Mouse (Mus musculus): ENCODE measurements at regions not wholly inside any gene's neighbourhood (a gene's known extent, or its start where the extent isn't known, plus 50 kb on each side); places are given as distances from the start of the nearest gene placed in this dataset.
"Not testable (repeated sequence)": the region's sequence is repeated elsewhere in the genome, so short reads cannot be mapped to it uniquely, and the experiment has no call there.

- no peak overlapping the region for H3K4me3 ChIP-seq (ENCODE audit: low read depth, low read length)
- no peaks in the 10 kb centered on the region for H3K36me3 ChIP-seq (ENCODE audit: control insufficient read depth, insufficient read depth, low read length)
- H3K4me1 ChIP-seq (ENCODE audit: control insufficient read depth, insufficient read depth, low read length), result no peaks in the 10 kb centered on the region
- no peaks in the 10 kb centered on the region for H3K27me3 ChIP-seq (ENCODE audit: control insufficient read depth, insufficient read depth, low read length)
- H3K9ac ChIP-seq (replicated peaks; ENCODE audit: low read depth, low read length), result no peak overlapping the region
- H3K27ac ChIP-seq (ENCODE audit: low read depth, low read length), result no peak overlapping the region
- no peak for ATAC-seq (ENCODE audit: low read depth)
- no peak overlapping the region for H3K4me2 ChIP-seq (ENCODE audit: low read depth, low read length)
- H3K9me3 ChIP-seq (ENCODE audit: control insufficient read depth, low read length), result no peaks in the 10 kb centered on the region
Measured at GRCm38 (mm10) chr8:4934551-4934950, 155.2 kb upstream of the Shcbp1 start.

- no peak overlapping the region for H3K4me2 ChIP-seq (ENCODE audit: low read depth, low read length)
- no peaks in the 10 kb centered on the region for H3K9me3 ChIP-seq (ENCODE audit: control insufficient read depth, low read length)
- no peaks in the 10 kb centered on the region for H3K27me3 ChIP-seq (ENCODE audit: control insufficient read depth, insufficient read depth, low read length)
- H3K9ac ChIP-seq (replicated peaks; ENCODE audit: low read depth, low read length), result no peak overlapping the region
- 51% methylated on average over 2 of the region's 2 CpGs for WGBS
- no peak for ATAC-seq (ENCODE audit: low read depth)
- H3K4me1 ChIP-seq (ENCODE audit: control insufficient read depth, insufficient read depth, low read length), result no peaks in the 10 kb centered on the region
- no peaks in the 10 kb centered on the region for H3K36me3 ChIP-seq (ENCODE audit: control insufficient read depth, insufficient read depth, low read length)
- H3K4me3 ChIP-seq (ENCODE audit: low read depth, low read length), result no peak overlapping the region
- no peak overlapping the region for H3K27ac ChIP-seq (ENCODE audit: low read depth, low read length)
Measured at GRCm38 (mm10) chr8:4934035-4934434, 154.7 kb upstream of the Shcbp1 start.

- Histone ChIP-seq H3K36me3 (ENCODE audit: control insufficient read depth, insufficient read depth, low read length) (no peaks in the 10 kb centered on the region), H3K4me2 (ENCODE audit: low read depth, low read length) (no peak overlapping the region), H3K4me1 (ENCODE audit: control insufficient read depth, insufficient read depth, low read length) (no peaks in the 10 kb centered on the region), H3K27me3 (ENCODE audit: control insufficient read depth, insufficient read depth, low read length) (no peaks in the 10 kb centered on the region), H3K27ac (ENCODE audit: low read depth, low read length) (no peak overlapping the region), H3K9ac (replicated peaks; ENCODE audit: low read depth, low read length) (no peak overlapping the region), H3K9me3 (ENCODE audit: control insufficient read depth, low read length) (no peaks in the 10 kb centered on the region), H3K4me3 (ENCODE audit: low read depth, low read length) (no peak overlapping the region)
- no peak for ATAC-seq (ENCODE audit: low read depth)
Measured at GRCm38 (mm10) chr8:4916447-4916846, 137.1 kb upstream of the Shcbp1 start.

GRCm38 (mm10) chr8:4895046-4895445, 115.7 kb upstream of the Shcbp1 start:
- Histone ChIP-seq H3K36me3 (ENCODE audit: control insufficient read depth, insufficient read depth, low read length) (no peaks in the 10 kb centered on the region), H3K9me3 (ENCODE audit: control insufficient read depth, low read length) (no peaks in the 10 kb centered on the region), H3K27ac (ENCODE audit: low read depth, low read length) (no peak overlapping the region), H3K9ac (replicated peaks; ENCODE audit: low read depth, low read length) (no peak overlapping the region), H3K4me3 (ENCODE audit: low read depth, low read length) (no peak overlapping the region), H3K4me1 (ENCODE audit: control insufficient read depth, insufficient read depth, low read length) (no peaks in the 10 kb centered on the region), H3K4me2 (ENCODE audit: low read depth, low read length) (no peak overlapping the region), H3K27me3 (ENCODE audit: control insufficient read depth, insufficient read depth, low read length) (no peaks in the 10 kb centered on the region)
- no peak for ATAC-seq (ENCODE audit: low read depth)
- WGBS, result 89% methylated on average over 2 of the region's 2 CpGs

- not testable (repeated sequence) for H3K4me2 ChIP-seq (ENCODE audit: low read depth, low read length); H3K27ac ChIP-seq (ENCODE audit: low read depth, low read length); H3K27me3 ChIP-seq (ENCODE audit: control insufficient read depth, insufficient read depth, low read length); H3K36me3 ChIP-seq (ENCODE audit: control insufficient read depth, insufficient read depth, low read length); H3K4me1 ChIP-seq (ENCODE audit: control insufficient read depth, insufficient read depth, low read length); H3K9me3 ChIP-seq (ENCODE audit: control insufficient read depth, low read length); H3K4me3 ChIP-seq (ENCODE audit: low read depth, low read length); H3K9ac ChIP-seq (replicated peaks; ENCODE audit: low read depth, low read length)
- ATAC-seq (ENCODE audit: low read depth), result peak; percentile 95
- WGBS, result 83% methylated on average over 7 of the region's 7 CpGs
Measured at GRCm38 (mm10) chr8:4868761-4869160, 89.4 kb upstream of the Shcbp1 start.

- WGBS, result 88% methylated on average over 3 of the region's 3 CpGs
- H3K4me1 ChIP-seq (ENCODE audit: control insufficient read depth, insufficient read depth, low read length), result no peaks in the 10 kb centered on the region
- H3K27ac ChIP-seq (ENCODE audit: low read depth, low read length), result no peak overlapping the region
- no peak overlapping the region for H3K4me2 ChIP-seq (ENCODE audit: low read depth, low read length)
- no peaks in the 10 kb centered on the region for H3K36me3 ChIP-seq (ENCODE audit: control insufficient read depth, insufficient read depth, low read length)
- no peak for ATAC-seq (ENCODE audit: low read depth)
- H3K9me3 ChIP-seq (ENCODE audit: control insufficient read depth, low read length), result no peaks in the 10 kb centered on the region
- no peak overlapping the region for H3K4me3 ChIP-seq (ENCODE audit: low read depth, low read length)
- no peak overlapping the region for H3K9ac ChIP-seq (replicated peaks; ENCODE audit: low read depth, low read length)
- no peaks in the 10 kb centered on the region for H3K27me3 ChIP-seq (ENCODE audit: control insufficient read depth, insufficient read depth, low read length)
Measured at GRCm38 (mm10) chr8:4839087-4839486, 59.7 kb upstream of the Shcbp1 start.

GRCm38 (mm10) chr8:4838527-4838926, 59.2 kb upstream of the Shcbp1 start:
- H3K27ac ChIP-seq (ENCODE audit: low read depth, low read length), result no peak overlapping the region
- H3K36me3 ChIP-seq (ENCODE audit: control insufficient read depth, insufficient read depth, low read length), result no peaks in the 10 kb centered on the region
- H3K4me3 ChIP-seq (ENCODE audit: low read depth, low read length), result no peak overlapping the region
- H3K9ac ChIP-seq (replicated peaks; ENCODE audit: low read depth, low read length), result no peak overlapping the region
- ATAC-seq (ENCODE audit: low read depth), result no peak
- no peaks in the 10 kb centered on the region for H3K27me3 ChIP-seq (ENCODE audit: control insufficient read depth, insufficient read depth, low read length)
- H3K4me2 ChIP-seq (ENCODE audit: low read depth, low read length), result no peak overlapping the region
- no peaks in the 10 kb centered on the region for H3K9me3 ChIP-seq (ENCODE audit: control insufficient read depth, low read length)
- H3K4me1 ChIP-seq (ENCODE audit: control insufficient read depth, insufficient read depth, low read length), result no peaks in the 10 kb centered on the region

GRCm38 (mm10) chr8:4837719-4838118, 58.4 kb upstream of the Shcbp1 start:
- no peak overlapping the region for H3K4me2 ChIP-seq (ENCODE audit: low read depth, low read length)
- WGBS, result 88% methylated on average over 2 of the region's 2 CpGs

GRCm38 (mm10) chr8:4836651-4837050, 57.3 kb upstream of the Shcbp1 start:
- ATAC-seq (ENCODE audit: low read depth), result no peak
- H3K4me2 ChIP-seq (ENCODE audit: low read depth, low read length), result no peak overlapping the region
- H3K27ac ChIP-seq (ENCODE audit: low read depth, low read length), result no peak overlapping the region
- H3K4me1 ChIP-seq (ENCODE audit: control insufficient read depth, insufficient read depth, low read length), result no peaks in the 10 kb centered on the region
- no peaks in the 10 kb centered on the region for H3K36me3 ChIP-seq (ENCODE audit: control insufficient read depth, insufficient read depth, low read length)
- H3K9me3 ChIP-seq (ENCODE audit: control insufficient read depth, low read length), result no peaks in the 10 kb centered on the region
- no peak overlapping the region for H3K4me3 ChIP-seq (ENCODE audit: low read depth, low read length)
- H3K27me3 ChIP-seq (ENCODE audit: control insufficient read depth, insufficient read depth, low read length), result no peaks in the 10 kb centered on the region
- no peak overlapping the region for H3K9ac ChIP-seq (replicated peaks; ENCODE audit: low read depth, low read length)
- WGBS, result 84% methylated on average over 2 of the region's 2 CpGs

More at GRCm38 (mm10) chr8:4837719-4838118, 58.4 kb upstream of the Shcbp1 start:
- H3K4me1 ChIP-seq (ENCODE audit: control insufficient read depth, insufficient read depth, low read length), result no peaks in the 10 kb centered on the region
- no peak overlapping the region for H3K9ac ChIP-seq (replicated peaks; ENCODE audit: low read depth, low read length)
- no peaks in the 10 kb centered on the region for H3K27me3 ChIP-seq (ENCODE audit: control insufficient read depth, insufficient read depth, low read length)
- H3K27ac ChIP-seq (ENCODE audit: low read depth, low read length), result no peak overlapping the region
- H3K36me3 ChIP-seq (ENCODE audit: control insufficient read depth, insufficient read depth, low read length), result no peaks in the 10 kb centered on the region
- H3K4me3 ChIP-seq (ENCODE audit: low read depth, low read length), result no peak overlapping the region
- no peaks in the 10 kb centered on the region for H3K9me3 ChIP-seq (ENCODE audit: control insufficient read depth, low read length)
- no peak for ATAC-seq (ENCODE audit: low read depth)
